Mouse (Mus musculus) limb, embryonic 15.5 days (tissue): ENCODE data around the gene Samd3. TPM values are rescaled to one million over a fixed set of nuclear protein-coding genes. Genes with fewer than 3 reads are reported as not detected.

Experiments used
- ATAC-seq: fragments of 200-750 bp; cut with Nextera tagmentation; 2 replicates; pipeline ENCODE4 v1.8.0; 2017; ENCODE audit warnings: low read depth, moderate TSS enrichment; ENCODE audit not compliant: insufficient number of reproducible peaks, low FRiP score, low TSS enrichment
- H3K27ac ChIP-seq: fragments of 300-500 bp; sonication (generic); 2 replicates; pipeline ENCODE4 v1.5.1; 2015; ENCODE audit warnings: moderate library complexity, mild to moderate bottlenecking, inconsistent platforms
- H3K27me3 ChIP-seq: fragments of 300-500 bp; sonication (generic); 2 replicates; pipeline ENCODE4 v1.6.1; 2015; ENCODE audit warnings: inconsistent platforms
- H3K36me3 ChIP-seq: fragments of 300-500 bp; sonication (generic); 2 replicates; pipeline ENCODE4 v1.6.1; 2015; ENCODE audit warnings: inconsistent platforms
- H3K4me1 ChIP-seq: fragments of 300-500 bp; sonication (generic); 2 replicates; pipeline ENCODE4 v1.6.1; 2015; ENCODE audit warnings: inconsistent platforms
- H3K4me2 ChIP-seq: fragments of 300-500 bp; sonication (generic); 2 replicates; pipeline ENCODE4 v1.6.1; 2015; ENCODE audit warnings: mild to moderate bottlenecking, inconsistent platforms
- H3K4me3 ChIP-seq: fragments of 300-500 bp; sonication (generic); 2 replicates; pipeline ENCODE4 v1.5.1; 2015; ENCODE audit warnings: mild to moderate bottlenecking, inconsistent platforms
- H3K9ac ChIP-seq: fragments of 300-500 bp; sonication (generic); 2 replicates; pipeline ENCODE4 v1.6.1; 2015; ENCODE audit warnings: inconsistent platforms
- H3K9me3 ChIP-seq: fragments of 300-500 bp; sonication (generic); 2 replicates; pipeline ENCODE4 v1.6.1; 2016; ENCODE audit warnings: inconsistent platforms
- WGBS: fragments of 180-500 bp; shearing (Covaris S2); methylation state at CpG from one replicate; pipeline ENCODE4 v1.1.7; 2015; 5-methylcytosine and 5-hydroxymethylcytosine counted together
- polyA plus RNA-seq: library from polyadenylated mRNA; unstranded; fragments of >200 nt; fragmentation: Nextera tagmentation; extraction: Ambion mirVana; gene quantifications from 2 replicates; pipeline ENCODE4 v1.2.1, GENCODE M21; 2015

Samd3 gene
- polyA plus RNA-seq, result 0.08 TPM in 1 of 2 replicates, not detected in the other

GRCm38 (mm10) chr10:26229488-26229887 lies at the start of gene Samd3:
TSS of gene Samd3 (plus strand) at chr10:26229707.
- H3K27ac ChIP-seq, result no peak within 1 kb of the TSS

GRCm38 (mm10) chr10:26185289-26185688 lies 44.2 kb upstream of the Samd3 start:
- ATAC-seq, result no peak
- no peak overlapping the region for H3K4me2 ChIP-seq
- H3K9ac ChIP-seq, result no peak overlapping the region
- no peaks in the 10 kb centered on the region for H3K4me1 ChIP-seq
- H3K36me3 ChIP-seq, result no peaks in the 10 kb centered on the region
- WGBS, result 50% methylated on average over 5 of the region's 5 CpGs
- no peaks in the 10 kb centered on the region for H3K9me3 ChIP-seq
- no peaks in the 10 kb centered on the region for H3K27me3 ChIP-seq
- H3K27ac ChIP-seq, result no peak overlapping the region
- H3K4me3 ChIP-seq, result no peak overlapping the region

More at GRCm38 (mm10) chr10:26229488-26229887, at the start of gene Samd3:
- Histone ChIP-seq H3K4me3 (no peak within 1 kb of the TSS), H3K4me2 (no peak within 1 kb of the TSS), H3K9ac (no peak within 1 kb of the TSS), H3K4me1 (no peaks in the 10 kb centered on the region), H3K27me3 (no peaks in the 10 kb centered on the region), H3K9me3 (no peaks in the 10 kb centered on the region), H3K36me3 (no peaks in the 10 kb centered on the region)
- WGBS, result 48% methylated on average over 4 of the region's 4 CpGs
- no peak for ATAC-seq

GRCm38 (mm10) chr10:26190811-26191210 lies 38.7 kb upstream of the Samd3 start:
- Histone ChIP-seq H3K27ac (peak overlapping the region; percentile 73), H3K9me3 (no peaks in the 10 kb centered on the region), H3K4me3 (no peak overlapping the region), H3K4me2 (no peak overlapping the region), H3K9ac (no peak overlapping the region), H3K4me1 (no peaks in the 10 kb centered on the region), H3K36me3 (no peaks in the 10 kb centered on the region), H3K27me3 (no peaks in the 10 kb centered on the region)
- ATAC-seq, result no peak

GRCm38 (mm10) chr10:26194892-26195291 lies 34.6 kb upstream of the Samd3 start:
- Histone ChIP-seq H3K9ac (no peak overlapping the region), H3K27me3 (no peaks in the 10 kb centered on the region), H3K9me3 (no peaks in the 10 kb centered on the region), H3K4me1 (no peaks in the 10 kb centered on the region), H3K4me3 (no peak overlapping the region), H3K4me2 (no peak overlapping the region), H3K27ac (no peak overlapping the region), H3K36me3 (no peaks in the 10 kb centered on the region)
- WGBS, result 76% methylated on average over 1 of the region's 1 CpGs
- ATAC-seq, result no peak

- 89% methylated on average over 9 of the region's 9 CpGs for WGBS
- no peak overlapping the region for H3K9ac ChIP-seq
- ATAC-seq, result no peak
Measured at GRCm38 (mm10) chr10:26202708-26203368, 26.7 kb upstream of the Samd3 start.

GRCm38 (mm10) chr10:26220729-26221128 lies 8.8 kb upstream of the Samd3 start:
- no peak for ATAC-seq
- H3K9me3 ChIP-seq, result no peaks in the 10 kb centered on the region
- no peak overlapping the region for H3K9ac ChIP-seq
- 78% methylated on average over 4 of the region's 4 CpGs for WGBS
- no peak overlapping the region for H3K27ac ChIP-seq
- no peak overlapping the region for H3K4me2 ChIP-seq
- no peaks in the 10 kb centered on the region for H3K36me3 ChIP-seq
- H3K4me1 ChIP-seq, result no peaks in the 10 kb centered on the region
- H3K27me3 ChIP-seq, result no peaks in the 10 kb centered on the region
- H3K4me3 ChIP-seq, result no peak overlapping the region

More at GRCm38 (mm10) chr10:26202708-26203368, 26.7 kb upstream of the Samd3 start:
- Histone ChIP-seq H3K4me2 (no peak overlapping the region), H3K9me3 (no peaks in the 10 kb centered on the region), H3K4me3 (no peak overlapping the region), H3K27me3 (no peaks in the 10 kb centered on the region), H3K36me3 (no peaks in the 10 kb centered on the region), H3K27ac (no peak overlapping the region), H3K4me1 (no peaks in the 10 kb centered on the region)

GRCm38 (mm10) chr10:26226241-26226640 lies 3.3 kb upstream of the Samd3 start:
- ATAC-seq, result no peak
- Histone ChIP-seq H3K27ac (no peak overlapping the region), H3K9me3 (no peaks in the 10 kb centered on the region), H3K4me3 (no peak overlapping the region), H3K27me3 (no peaks in the 10 kb centered on the region), H3K4me2 (no peak overlapping the region), H3K4me1 (no peaks in the 10 kb centered on the region), H3K36me3 (no peaks in the 10 kb centered on the region), H3K9ac (no peak overlapping the region)
- WGBS, result 82% methylated on average over 5 of the region's 5 CpGs

- Histone ChIP-seq H3K9ac (no peak overlapping the region), H3K4me2 (no peak overlapping the region), H3K4me3 (no peak overlapping the region), H3K27me3 (no peaks in the 10 kb centered on the region), H3K36me3 (no peaks in the 10 kb centered on the region), H3K4me1 (no peaks in the 10 kb centered on the region), H3K9me3 (no peaks in the 10 kb centered on the region), H3K27ac (no peak overlapping the region)
- WGBS, result 40% methylated on average over 2 of the region's 2 CpGs
- ATAC-seq, result no peak
Measured at GRCm38 (mm10) chr10:26226734-26227133, 2.8 kb upstream of the Samd3 start.

- Histone ChIP-seq H3K27me3 (no peaks in the 10 kb centered on the region), H3K27ac (no peak overlapping the region), H3K4me2 (no peak overlapping the region), H3K9me3 (no peaks in the 10 kb centered on the region), H3K36me3 (no peaks in the 10 kb centered on the region), H3K4me3 (no peak overlapping the region), H3K9ac (no peak overlapping the region), H3K4me1 (no peaks in the 10 kb centered on the region)
- ATAC-seq, result no peak
Measured at GRCm38 (mm10) chr10:26228187-26228586, 1.3 kb upstream of the Samd3 start.

- Histone ChIP-seq H3K36me3 (no peaks in the 10 kb centered on the region), H3K27ac (no peak overlapping the region), H3K27me3 (no peaks in the 10 kb centered on the region), H3K4me2 (no peak overlapping the region), H3K9ac (no peak overlapping the region), H3K4me1 (no peaks in the 10 kb centered on the region), H3K4me3 (no peak overlapping the region), H3K9me3 (no peaks in the 10 kb centered on the region)
- 80% methylated on average over 3 of the region's 3 CpGs for WGBS
- ATAC-seq, result no peak
Measured at GRCm38 (mm10) chr10:26232071-26232653, 2.7 kb downstream of the Samd3 start.

- Histone ChIP-seq H3K9ac (no peak overlapping the region), H3K27me3 (no peaks in the 10 kb centered on the region), H3K4me3 (no peak overlapping the region), H3K27ac (0 out of 2 replicates have a peak overlapping the region, but pooled peaks have one; percentile 43), H3K4me1 (peaks cover 8% of the 10 kb centered on the region; the same call in 1 of the 2 replicates), H3K36me3 (no peaks in the 10 kb centered on the region), H3K4me2 (no peak overlapping the region), H3K9me3 (no peaks in the 10 kb centered on the region)
- no peak for ATAC-seq
- 27% methylated on average over 4 of the region's 4 CpGs for WGBS
Measured at GRCm38 (mm10) chr10:26238559-26238958, 9.1 kb downstream of the Samd3 start.

GRCm38 (mm10) chr10:26239090-26239489 lies 9.6 kb downstream of the Samd3 start:
- WGBS, result 27% methylated on average over 1 of the region's 1 CpGs
- no peaks in the 10 kb centered on the region for H3K9me3 ChIP-seq
- ATAC-seq, result no peak
- peaks cover 8% of the 10 kb centered on the region; the same call in 1 of the 2 replicates for H3K4me1 ChIP-seq
- H3K27me3 ChIP-seq, result no peaks in the 10 kb centered on the region
- H3K4me2 ChIP-seq, result no peak overlapping the region
- peak overlapping the region; percentile 43; the same call in 1 of the 2 replicates for H3K27ac ChIP-seq
- H3K36me3 ChIP-seq, result no peaks in the 10 kb centered on the region
- no peak overlapping the region for H3K4me3 ChIP-seq
- H3K9ac ChIP-seq, result no peak overlapping the region
